Mouse (Mus musculus): ENCODE data around the gene Rufy3.

DNA sequence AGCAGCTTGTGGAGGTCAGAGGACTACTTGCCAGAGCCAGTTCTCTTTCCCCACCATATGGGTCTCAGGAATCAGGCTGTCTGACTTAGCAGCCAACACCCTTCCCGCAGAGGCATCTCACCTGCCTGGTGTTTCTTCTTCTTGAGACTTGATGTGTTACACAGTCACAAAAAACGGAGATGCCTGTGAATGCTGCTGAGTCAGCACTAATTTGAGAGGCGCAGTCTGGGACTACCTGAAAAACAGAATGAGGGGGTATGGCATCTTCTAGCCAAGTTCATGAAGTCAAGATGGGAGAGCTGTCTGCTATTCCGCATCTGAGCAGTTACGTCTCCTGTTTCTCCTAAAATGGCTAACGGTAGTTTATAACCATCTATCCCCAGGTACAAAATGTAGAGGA, 115.7 kb downstream of the Rufy3 start:
- TF ChIP-seq CTCF (IDR thresholded peaks at IDR 0.05; ENCODE audit: borderline replicate concordance, control insufficient read depth, extremely low read depth, insufficient read depth, low read length, poor library complexity) (no peak), POLR2A (IDR thresholded peaks at IDR 0.05; ENCODE audit: control insufficient read depth, extremely low read depth, insufficient read depth, low read length, poor library complexity) (no peak)
